Mouse (Mus musculus): ENCODE measurements around the gene Olfr1420.
A peak's percentile ranks its signal among the peaks of the same experiment; 100 is the strongest.
"Not testable (repeated sequence)": the region's sequence is repeated elsewhere in the genome, so short reads cannot be mapped to it uniquely, and the experiment has no call there.

Gene Olfr1420

GRCm38 (mm10) chr19:11886265-11886664 is at the start of gene Olfr1420:
TSS of gene Olfr1420 (plus strand) at chr19:11886565.
- DNase-seq (ENCODE audit: low read depth, low spot score) = no peak

GRCm38 (mm10) chr19:11839119-11839518 is 47.2 kb upstream of the Olfr1420 start, which contains the start of gene Olfr1417:
TSS of gene Olfr1417 (minus strand) at chr19:11839219.
- DNase-seq (ENCODE audit: low read depth, low spot score) = no peak

DNA sequence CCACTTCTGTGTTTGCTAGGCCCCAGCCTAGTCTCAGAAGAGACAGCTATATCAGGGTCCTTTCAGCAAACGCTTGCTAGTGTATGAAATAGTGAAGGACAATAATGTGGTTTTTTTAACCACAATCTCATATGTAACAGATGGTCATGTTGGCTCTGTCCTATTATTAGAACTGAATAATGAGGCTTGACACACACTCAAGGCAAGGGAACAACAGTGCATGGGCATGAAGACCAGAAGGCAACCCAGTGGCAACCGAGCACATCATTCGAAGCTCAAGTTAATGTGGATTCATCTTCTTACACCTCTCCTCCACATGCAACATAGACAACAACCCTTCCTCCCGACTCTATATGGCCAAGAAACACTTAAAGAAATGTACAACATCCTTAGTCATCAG is 40.0 kb upstream of the Olfr1420 start:
- DNase-seq (ENCODE audit: low read depth, low spot score) = no peak

DNA sequence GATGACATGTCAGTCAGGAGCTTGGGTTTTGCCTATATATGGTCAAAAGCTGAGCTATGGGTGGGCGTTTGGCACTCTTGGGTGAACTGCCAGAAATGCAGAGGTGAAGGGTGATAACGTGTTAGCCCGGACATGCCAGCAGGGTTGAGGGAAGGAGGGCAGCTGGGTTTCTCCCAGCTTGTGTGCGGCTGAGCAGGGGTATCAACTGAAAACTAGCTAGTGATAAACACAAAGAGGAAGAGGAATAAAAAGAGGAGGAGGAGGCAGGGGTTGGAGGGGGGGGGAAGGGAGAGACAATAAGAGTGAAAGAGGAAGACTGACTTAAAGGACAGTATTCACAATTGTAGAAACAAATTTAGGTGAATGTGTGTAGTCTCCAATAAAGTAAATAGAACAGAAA is 33.7 kb upstream of the Olfr1420 start:
- DNase-seq (ENCODE audit: low read depth, low spot score) = no peak

GRCm38 (mm10) chr19:11854821-11855220 is 31.5 kb upstream of the Olfr1420 start:
- no peak for DNase-seq (ENCODE audit: low read depth, low spot score)

DNA sequence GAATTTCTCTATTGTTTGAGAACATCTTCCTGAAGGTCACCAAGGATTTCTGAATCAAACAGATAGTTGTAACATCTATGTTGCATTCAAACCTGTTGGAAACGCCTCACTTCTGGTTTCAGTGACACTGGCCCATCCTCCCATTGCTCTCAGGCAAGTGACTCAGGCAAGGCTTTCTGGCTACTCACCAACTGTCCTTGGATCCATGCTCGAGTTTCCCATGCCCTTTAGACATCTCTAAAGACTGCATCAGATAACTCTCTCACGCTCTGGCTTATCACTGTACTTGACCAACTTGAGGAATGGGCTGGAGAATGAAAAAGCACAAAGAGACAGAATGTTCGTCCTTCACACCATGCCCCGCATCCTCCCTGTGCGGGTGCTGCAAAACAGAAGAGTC is 29.9 kb upstream of the Olfr1420 start:
- DNase-seq (ENCODE audit: low read depth, low spot score) = no peak

GRCm38 (mm10) chr19:11860966-11861365 is 25.4 kb upstream of the Olfr1420 start, which contains the start of gene Olfr1418:
TSS of gene Olfr1418 (minus strand) at chr19:11861066.
- no peak for DNase-seq (ENCODE audit: low read depth, low spot score)

DNA sequence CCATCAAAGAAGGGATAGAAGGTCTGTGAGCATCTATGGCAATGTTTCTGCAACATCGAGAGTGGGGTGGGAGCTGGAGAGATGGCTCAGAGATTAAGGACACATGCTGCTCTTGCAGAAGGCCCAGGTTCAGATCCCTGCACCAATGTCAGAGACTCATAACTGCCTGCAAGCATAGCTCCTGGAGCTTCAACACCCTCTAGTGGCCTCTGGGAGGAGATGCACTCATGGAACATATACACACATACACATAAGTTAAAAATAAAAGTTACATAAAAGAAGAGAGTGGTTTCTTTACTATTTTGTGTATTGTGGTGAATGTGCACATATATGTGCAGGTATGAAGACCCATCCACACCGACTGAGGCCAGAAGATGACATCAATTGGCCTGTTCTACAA is 18.5 kb upstream of the Olfr1420 start:
- DNase-seq (ENCODE audit: low read depth, low spot score) = no peak

DNA sequence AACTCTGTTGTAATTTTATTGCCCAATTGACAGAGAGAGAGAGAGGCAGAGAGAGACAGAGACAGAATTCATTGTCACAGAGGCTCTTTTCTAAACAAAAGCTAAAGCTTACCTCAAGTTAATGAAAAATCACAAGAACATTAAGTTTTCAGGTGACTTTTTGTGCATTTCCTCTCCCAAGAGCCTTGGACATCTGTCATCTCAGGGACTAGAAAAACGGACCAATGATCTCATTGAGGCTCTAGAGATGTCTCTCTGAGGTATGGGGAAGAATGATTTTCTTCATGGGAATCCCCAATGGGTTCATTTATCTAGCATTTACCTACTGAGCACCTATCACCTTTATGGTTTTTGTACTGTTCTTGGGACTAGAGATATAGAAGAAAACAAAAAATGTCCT is 11.4 kb upstream of the Olfr1420 start, which contains the start of gene Olfr1419:
TSS of gene Olfr1419 (minus strand) at position 101 of the 400 bp plus-strand sequence.
- DNase-seq (ENCODE audit: low read depth, low spot score) = no peak

DNA sequence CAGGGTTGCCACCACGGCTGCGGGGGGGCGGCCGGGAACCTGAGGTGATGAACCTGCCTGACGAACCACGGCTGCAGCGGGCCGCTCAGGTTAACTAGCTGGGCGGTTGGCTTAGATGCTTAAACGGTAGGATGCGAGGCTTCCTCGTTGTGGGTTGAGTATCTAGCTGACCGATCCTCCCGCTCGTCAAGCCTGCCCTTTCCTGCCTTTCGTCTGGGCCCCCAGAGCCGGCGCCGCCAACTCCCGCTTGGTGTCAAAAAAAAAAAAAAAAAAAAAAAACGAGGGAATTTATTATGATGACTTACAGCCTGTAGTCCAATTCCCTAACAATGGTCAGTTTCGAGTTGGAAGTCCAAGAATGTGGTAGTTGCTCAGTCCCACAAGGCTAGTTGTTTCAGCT is 8.0 kb upstream of the Olfr1420 start:
- DNase-seq (ENCODE audit: low read depth, low spot score) = not testable (repeated sequence)

DNA sequence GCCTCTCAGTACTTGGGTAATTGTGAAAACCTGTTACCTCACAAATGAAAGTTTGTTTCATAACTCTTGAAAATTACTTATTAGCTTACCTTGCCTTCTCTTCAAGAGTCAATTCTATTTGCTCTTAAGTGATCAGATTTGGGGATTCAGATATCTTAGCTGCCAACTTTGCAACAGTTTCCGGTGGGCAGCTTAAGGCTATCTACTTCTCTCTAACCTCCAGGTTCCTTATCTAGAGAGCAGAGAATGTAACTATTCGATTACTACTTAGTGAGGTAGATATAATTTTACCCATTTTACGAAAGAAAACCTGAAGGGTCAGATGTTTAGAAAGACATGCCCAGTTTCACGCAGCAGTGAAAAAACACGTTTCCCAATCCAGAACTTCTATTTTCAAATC is 24.7 kb downstream of the Olfr1420 start:
- DNase-seq (ENCODE audit: low read depth, low spot score) = no peak

DNA sequence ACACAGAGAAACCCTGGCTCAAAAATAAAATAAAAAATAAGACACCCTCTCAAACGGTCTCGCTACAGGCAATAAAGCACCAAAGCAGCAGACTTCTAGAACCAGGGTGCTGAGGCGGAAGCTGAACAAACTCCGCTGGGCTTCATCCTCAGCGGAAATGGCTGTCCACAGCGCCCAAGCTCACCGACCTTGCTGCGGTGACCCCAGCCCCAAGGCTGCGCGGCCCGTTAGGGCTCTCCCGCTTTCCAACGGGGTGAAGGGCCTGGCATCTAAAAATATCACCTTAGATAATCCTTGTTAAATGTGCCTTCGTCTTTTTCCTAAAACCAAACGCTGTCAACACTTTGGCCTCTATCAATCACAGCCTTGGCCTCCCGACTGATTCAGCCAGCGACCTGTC is 25.2 kb downstream of the Olfr1420 start:
- DNase-seq (ENCODE audit: low read depth, low spot score) = no peak

DNA sequence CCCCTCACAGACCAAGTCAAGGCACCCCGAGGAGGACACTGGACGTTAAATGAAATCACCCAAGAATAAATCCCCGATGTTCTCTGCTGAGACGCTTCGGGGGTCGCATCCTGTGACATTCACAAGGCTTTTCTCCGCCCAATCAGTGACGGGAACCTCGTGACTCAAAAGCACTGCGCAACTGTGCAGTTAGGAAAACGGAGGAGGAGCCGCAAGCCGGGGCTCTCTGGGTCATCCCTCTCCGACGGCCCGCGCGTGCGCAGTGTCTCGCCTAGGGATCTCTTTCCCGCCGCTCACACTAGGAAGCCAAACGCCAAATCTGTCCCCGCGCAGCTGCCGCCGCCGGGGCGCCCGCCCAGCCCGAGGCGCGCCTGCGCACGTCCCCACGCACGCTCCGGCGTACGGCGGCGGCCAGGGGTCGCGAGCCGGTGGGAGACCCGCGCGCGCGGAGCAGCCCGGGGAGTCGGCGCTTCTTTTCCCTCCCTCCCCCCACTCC is 25.7 kb downstream of the Olfr1420 start, which contains the start of gene Patl1:
TSS of gene Patl1 (plus strand) at position 363 of the 496 bp plus-strand sequence.
- peak; percentile 96 for DNase-seq (ENCODE audit: low read depth, low spot score)

DNA sequence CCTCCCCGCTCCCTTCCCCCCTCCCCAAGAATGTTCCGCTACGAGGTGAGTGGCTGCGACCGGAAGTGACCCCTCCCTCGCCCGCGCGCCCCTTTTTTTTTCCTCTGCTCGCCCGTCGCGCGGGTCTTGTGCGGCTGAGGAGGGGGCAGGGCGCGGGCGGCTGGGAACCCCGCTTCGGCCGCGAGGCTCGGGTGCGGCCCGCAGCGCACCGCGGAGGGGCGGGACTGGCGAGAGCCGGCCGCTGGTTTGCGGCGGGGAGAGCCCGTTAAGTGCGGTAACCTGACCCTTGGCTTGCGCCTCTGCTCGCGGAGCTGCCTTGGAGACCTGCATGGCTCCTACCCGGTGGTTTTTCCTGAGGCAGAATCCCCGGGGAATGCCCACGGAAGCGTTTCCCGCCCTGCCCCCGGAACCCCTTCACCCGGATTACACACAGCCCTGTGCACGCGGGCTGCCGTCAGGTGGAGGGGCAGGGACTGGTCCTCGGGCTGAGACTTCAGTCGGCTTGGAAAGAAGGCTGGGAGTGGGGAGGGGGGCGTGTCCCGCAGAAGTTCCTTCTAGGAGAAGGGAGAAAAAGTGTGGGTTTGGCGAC is 26.3 kb downstream of the Olfr1420 start:
- DNase-seq (ENCODE audit: low read depth, low spot score) = no peak

- DNase-seq (ENCODE audit: low read depth, low spot score) = no peak
Measured at GRCm38 (mm10) chr19:11915804-11916203, 29.4 kb downstream of the Olfr1420 start.

DNA sequence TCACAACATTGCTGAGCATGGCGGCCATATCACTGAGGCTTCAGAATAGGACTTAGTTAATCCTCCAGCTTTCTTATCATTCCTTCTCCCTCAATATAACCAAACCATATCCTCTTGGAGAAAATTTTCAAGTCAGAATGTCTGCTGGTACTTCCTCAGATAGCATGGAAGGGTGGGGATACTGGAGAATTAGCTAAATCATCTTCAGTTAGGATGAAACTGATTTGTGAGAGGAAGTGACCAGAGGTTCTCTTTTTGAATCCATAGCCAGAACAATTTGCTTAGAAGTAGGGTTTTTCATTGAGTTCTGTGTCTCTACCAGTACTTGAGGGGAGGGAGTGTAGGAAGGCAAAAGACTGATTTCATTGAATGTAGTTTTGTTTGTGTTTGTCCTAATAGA is 35.7 kb downstream of the Olfr1420 start:
- no peak for DNase-seq (ENCODE audit: low read depth, low spot score)

- DNase-seq (ENCODE audit: low read depth, low spot score) = not testable (repeated sequence)
Measured at GRCm38 (mm10) chr19:11922515-11922914, 36.1 kb downstream of the Olfr1420 start.

- DNase-seq (ENCODE audit: low read depth, low spot score) = no peak
Measured at GRCm38 (mm10) chr19:11926380-11926779, 40.0 kb downstream of the Olfr1420 start.

DNA sequence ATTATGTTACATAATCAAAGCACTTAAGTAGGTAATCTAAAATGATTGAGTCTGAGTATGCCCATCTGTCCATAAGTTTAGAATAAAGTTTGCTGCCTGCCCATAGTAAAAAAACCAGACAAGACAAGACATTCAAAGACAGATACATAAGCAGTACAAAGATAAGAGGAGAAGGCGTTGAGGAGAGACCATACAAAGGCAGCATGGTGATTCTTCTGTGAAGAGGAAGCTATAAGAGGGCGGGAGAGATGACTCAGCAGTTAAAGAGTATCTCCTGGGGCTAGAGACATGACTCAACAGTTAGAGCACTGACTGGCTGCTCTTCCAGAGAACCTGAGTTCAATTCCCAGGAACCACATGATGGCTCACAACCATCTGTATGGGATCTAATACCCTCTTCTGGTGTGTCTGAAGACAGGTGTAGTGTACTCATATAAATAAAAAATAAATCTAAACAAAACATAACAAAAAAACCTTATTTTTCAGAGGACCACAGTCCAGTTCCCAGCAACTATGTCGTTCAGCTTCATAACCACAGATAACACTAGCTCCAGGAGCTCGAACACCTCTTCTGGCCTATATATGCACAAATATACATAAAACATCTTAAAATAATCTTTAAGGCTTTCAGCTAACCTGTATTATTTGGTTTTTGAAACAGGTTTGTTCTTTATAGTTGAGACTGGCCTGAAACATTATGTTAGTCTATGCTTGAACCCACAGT is 41.8 kb downstream of the Olfr1420 start:
- no peak for DNase-seq (ENCODE audit: low read depth, low spot score)

GRCm38 (mm10) chr19:11946460-11946859 is 60.1 kb downstream of the Olfr1420 start:
- not testable (repeated sequence) for DNase-seq (ENCODE audit: low read depth, low spot score)
